Comparison of ENCODE assay signal across 8 mouse cellular contexts in the genomic region with DNA sequence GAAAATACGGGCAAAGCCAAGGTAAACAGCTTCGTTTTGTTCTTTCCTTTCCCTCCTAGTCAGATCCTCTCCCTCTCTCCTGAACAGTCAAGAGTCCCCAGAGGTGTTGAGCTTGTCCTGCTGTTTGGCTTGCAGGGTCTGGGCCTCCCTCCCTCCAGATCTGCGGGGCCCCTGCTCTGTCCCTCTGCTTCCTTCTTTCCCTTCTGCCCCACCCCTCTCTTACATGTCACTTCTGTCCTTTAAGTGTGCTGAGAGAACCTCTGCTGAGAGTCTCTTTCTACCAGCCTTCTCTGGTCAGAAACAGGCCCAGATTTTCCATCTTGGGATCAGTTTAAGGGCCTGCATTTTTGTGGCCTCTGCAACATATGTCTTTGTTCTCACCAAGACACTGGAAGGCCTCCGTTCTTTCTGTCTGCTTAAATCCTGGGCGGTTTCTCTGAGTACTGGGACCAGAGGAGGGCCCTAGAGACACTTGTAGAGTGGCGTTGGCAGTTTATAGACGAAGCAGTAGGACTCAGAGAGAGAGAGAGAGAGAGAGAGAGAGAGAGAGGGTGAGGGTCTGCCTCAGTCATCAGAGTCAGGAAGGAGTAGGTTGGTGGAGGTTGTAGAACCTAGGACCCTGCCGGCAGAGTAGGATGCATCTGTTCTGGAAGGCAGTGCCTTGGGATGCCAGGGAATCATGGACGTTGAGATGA. TPM values are rescaled to one million over a fixed set of nuclear protein-coding genes. Genes with fewer than 3 reads are reported as not detected.
A peak's percentile ranks its signal among the peaks of the same experiment; 100 is the strongest.
DNase-seq lines count a peak whose midpoint lies in the region; ATAC-seq lines count a peak whose summit lies in the region.

No protein-coding gene starts in this region.

- peak overlapping the region; percentile 84 for H3K9ac ChIP-seq in hindbrain, embryonic 13.5 days

- H3K4me1 ChIP-seq in hindbrain, embryonic 13.5 days (replicated peaks), result peaks cover 60% of the 10 kb centered on the region

- no peaks in the 10 kb centered on the region for H3K9me3 ChIP-seq in hindbrain, embryonic 13.5 days

- H3K36me3 ChIP-seq in hindbrain, embryonic 13.5 days, result no peaks in the 10 kb centered on the region

- H3K4me3 ChIP-seq in hindbrain, embryonic 13.5 days, result peak overlapping the region; percentile 70

- peak overlapping the region; percentile 90 for H3K27ac ChIP-seq in hindbrain, embryonic 13.5 days

- H3K4me2 ChIP-seq in hindbrain, embryonic 13.5 days, result peak overlapping the region; percentile 83

- peak; percentile 49 for ATAC-seq in hindbrain, embryonic 13.5 days (ENCODE audit: low FRiP score)

- no peaks in the 10 kb centered on the region for H3K27me3 ChIP-seq in hindbrain, embryonic 13.5 days

- WGBS in hindbrain, embryonic 13.5 days, result 2% methylated on average over 9 of the region's 9 CpGs

- peak; percentile 34 for DNase-seq in heart, adult 8-10 months (ENCODE audit: low spot score)
- no peak for DNase-seq in heart, adult 11 months
- DNase-seq in embryo, embryonic 10.5 days (ENCODE audit: low spot score), result peak; percentile 52
- peak; percentile 26 for DNase-seq in lung, postnatal 36 days
- DNase-seq in layer of hippocampus, postnatal 10 days (ENCODE audit: low spot score in 2 of 2), result no peak
- no peak for DNase-seq in right cerebral cortex, postnatal 14 days
- DNase-seq in testis, postnatal 14 days (ENCODE audit: low spot score), result no peak

RNA-seq across cellular contexts. Expression of a gene that starts 0.7 kb away (rescaled TPM):
- 10 to 100 TPM in 1 of 4 experiments, 1 to 10 TPM in 3; 4.4 to 11.5 (median 6.2) TPM for total RNA-seq in heart, adult 8-10 months (2022)
- polyA plus RNA-seq in hindbrain, embryonic 13.5 days (2015; fragmentation: Nextera tagmentation; extraction: Ambion mirVana), result 11.7 and 11.9 TPM in 2 replicates
- 10 to 100 TPM; 17.0 to 17.3 TPM for total RNA-seq in layer of hippocampus, postnatal 10 days (2021)

RNA-seq across cellular contexts. Expression of a gene that starts 29.6 kb away (rescaled TPM):
- total RNA-seq in heart, adult 8-10 months (2022), result under 1 TPM in 1 of 4 experiments, not detected in 3; 0.06 TPM
- 0.14 and 0.27 TPM in 2 replicates for polyA plus RNA-seq in hindbrain, embryonic 13.5 days (2015; fragmentation: Nextera tagmentation; extraction: Ambion mirVana)
- 1 to 10 TPM in 1 of 2 experiments, under 1 TPM in 1; 0.62 to 1.0 TPM for total RNA-seq in layer of hippocampus, postnatal 10 days (2021)

RNA-seq across cellular contexts. Expression of a gene that starts 30.2 kb away (rescaled TPM):
- 10 to 100 TPM in 2 of 4 experiments, 1 to 10 TPM in 2; 8.1 to 11.7 (median 10.3) TPM for total RNA-seq in heart, adult 8-10 months (2022)
- 10.0 and 11.1 TPM in 2 replicates for polyA plus RNA-seq in hindbrain, embryonic 13.5 days (2015; fragmentation: Nextera tagmentation; extraction: Ambion mirVana)
- 10 to 100 TPM; 11.8 to 13.4 TPM for total RNA-seq in layer of hippocampus, postnatal 10 days (2021)

RNA-seq across cellular contexts. Expression of a gene that starts 31.6 kb away (rescaled TPM):
- total RNA-seq in heart, adult 8-10 months (2022), result 1 to 10 TPM; 3.3 to 4.2 (median 3.7) TPM
- polyA plus RNA-seq in hindbrain, embryonic 13.5 days (2015; fragmentation: Nextera tagmentation; extraction: Ambion mirVana), result 10.8 and 12.0 TPM in 2 replicates
- total RNA-seq in layer of hippocampus, postnatal 10 days (2021), result 1 to 10 TPM; 3.9 to 5.8 TPM

RNA-seq across cellular contexts. Expression of a gene that starts 45.5 kb away (rescaled TPM):
- 100 to 1,000 TPM; 120 to 148 (median 130) TPM for total RNA-seq in heart, adult 8-10 months (2022)
- polyA plus RNA-seq in hindbrain, embryonic 13.5 days (2015; fragmentation: Nextera tagmentation; extraction: Ambion mirVana), result 115 and 124 TPM in 2 replicates
- 10 to 100 TPM; 80.5 to 87.8 TPM for total RNA-seq in layer of hippocampus, postnatal 10 days (2021)

Comparison
In these comparisons a context has a peak if more than half of its experiments do, and no peak if none do; other contexts are left out.
1. DNase-seq: peak in heart, adult 8-10 months (single experiment), embryo, embryonic 10.5 days (single experiment) and lung, postnatal 36 days (single experiment); none in heart, adult 11 months (single experiment), layer of hippocampus, postnatal 10 days (0 of 2), right cerebral cortex, postnatal 14 days (single experiment) and testis, postnatal 14 days (single experiment).